Mouse (Mus musculus) erythroblast, embryonic 14.5 days (primary cell): ENCODE measurements around the gene Hoxb3. TPM values are rescaled to one million over a fixed set of nuclear protein-coding genes. Genes with fewer than 3 reads are reported as not detected.

Experiments
- H3K27me3 ChIP-seq: 2 replicates; pipeline ENCODE4 v1.6.1; 2012; ENCODE audit warnings: inconsistent platforms; ENCODE audit not compliant: control insufficient read depth
- H3K36me3 ChIP-seq: 2 replicates; pipeline ENCODE4 v1.6.1; 2012; ENCODE audit warnings: mild to moderate bottlenecking, inconsistent platforms; ENCODE audit not compliant: control insufficient read depth
- H3K4me1 ChIP-seq: 2 replicates; pipeline ENCODE4 v1.6.1; 2012; ENCODE audit warnings: inconsistent platforms; ENCODE audit not compliant: control insufficient read depth
- H3K4me3 ChIP-seq: replicated peaks from 2 replicates; pipeline ENCODE3; 2012; ENCODE audit warnings: moderate library complexity, mild to moderate bottlenecking, inconsistent platforms
- H3K9me3 ChIP-seq: 2 replicates; pipeline ENCODE4 v1.6.1; 2012; ENCODE audit warnings: low read length, inconsistent platforms, mixed read lengths; ENCODE audit not compliant: control insufficient read depth
- GATA1 ChIP-seq: IDR thresholded peaks from 2 replicates; pipeline ENCODE4 v1.6.1; 2012; ENCODE audit warnings: low read length, inconsistent platforms, mixed read lengths
- TAL1 ChIP-seq: IDR thresholded peaks from 3 replicates; pipeline ENCODE4 v1.6.1; 2012; ENCODE audit warnings: low read length, inconsistent platforms, mixed read lengths
- polyA plus RNA-seq: library from polyadenylated mRNA; stranded (reverse); fragments of >175 nt; gene quantifications from 2 replicates; pipeline ENCODE4 v1.2.3, GENCODE M21; 2012

Gene Hoxb3
- 0.01 TPM in 1 of 2 replicates, not detected in the other for polyA plus RNA-seq

GRCm38 (mm10) chr11:96323154-96323553, at the start of gene Hoxb3:
Hoxb3 (plus strand) TSS chr11:96323326.
- Histone ChIP-seq H3K4me3 (no peak within 1 kb of the TSS), H3K36me3 (no peaks in the 10 kb centered on the region), H3K9me3 (no peaks in the 10 kb centered on the region), H3K4me1 (no peaks in the 10 kb centered on the region), H3K27me3 (peaks cover 96% of the 10 kb centered on the region)
- TF ChIP-seq GATA1 = no peak
- no peak for TF ChIP-seq TAL1

- no peaks in the 10 kb centered on the region for H3K36me3 ChIP-seq
- no peaks in the 10 kb centered on the region for H3K4me1 ChIP-seq
- no peaks in the 10 kb centered on the region for H3K9me3 ChIP-seq
- H3K27me3 ChIP-seq = peaks cover 100% of the 10 kb centered on the region
- no peak overlapping the region for H3K4me3 ChIP-seq
- TF ChIP-seq TAL1 (no peak), GATA1 (no peak)
These were observed 48.7 kb upstream of the Hoxb3 start for GRCm38 (mm10) chr11:96274428-96274827.

- Histone ChIP-seq H3K36me3 (no peaks in the 10 kb centered on the region), H3K27me3 (peaks cover 100% of the 10 kb centered on the region), H3K4me3 (no peak overlapping the region), H3K4me1 (no peaks in the 10 kb centered on the region), H3K9me3 (no peaks in the 10 kb centered on the region)
- TF ChIP-seq GATA1 (no peak), TAL1 (no peak)
These were observed 47.2 kb upstream of the Hoxb3 start for GRCm38 (mm10) chr11:96275896-96276295.

- H3K27me3 ChIP-seq = peaks cover 100% of the 10 kb centered on the region
These were observed 45.7 kb upstream of the Hoxb3 start for GRCm38 (mm10) chr11:96277151-96278044.

GRCm38 (mm10) chr11:96278324-96278723, 44.8 kb upstream of the Hoxb3 start:
- no peak overlapping the region for H3K4me3 ChIP-seq
- H3K9me3 ChIP-seq = peaks cover 2% of the 10 kb centered on the region; the same call in 1 of the 2 replicates
- no peaks in the 10 kb centered on the region for H3K4me1 ChIP-seq
- no peaks in the 10 kb centered on the region for H3K36me3 ChIP-seq
- TF ChIP-seq TAL1 (no peak), GATA1 (no peak)
- peaks cover 100% of the 10 kb centered on the region for H3K27me3 ChIP-seq

More at GRCm38 (mm10) chr11:96277151-96278044, 45.7 kb upstream of the Hoxb3 start:
- Histone ChIP-seq H3K4me1 (no peaks in the 10 kb centered on the region), H3K9me3 (no peaks in the 10 kb centered on the region), H3K4me3 (no peak overlapping the region), H3K36me3 (no peaks in the 10 kb centered on the region)
- TF ChIP-seq TAL1 (no peak), GATA1 (no peak)

GRCm38 (mm10) chr11:96278773-96279172, 44.4 kb upstream of the Hoxb3 start:
- Histone ChIP-seq H3K27me3 (peaks cover 100% of the 10 kb centered on the region), H3K36me3 (no peaks in the 10 kb centered on the region), H3K4me3 (no peak overlapping the region), H3K4me1 (no peaks in the 10 kb centered on the region), H3K9me3 (peaks cover 2% of the 10 kb centered on the region; the same call in 1 of the 2 replicates)
- TF ChIP-seq GATA1 = no peak
- no peak for TF ChIP-seq TAL1

- Histone ChIP-seq H3K4me3 (no peak overlapping the region), H3K4me1 (no peaks in the 10 kb centered on the region), H3K9me3 (peaks cover 2% of the 10 kb centered on the region; the same call in 1 of the 2 replicates), H3K36me3 (no peaks in the 10 kb centered on the region), H3K27me3 (peaks cover 100% of the 10 kb centered on the region)
- TF ChIP-seq GATA1 (no peak), TAL1 (no peak)
These were observed 43.5 kb upstream of the Hoxb3 start for GRCm38 (mm10) chr11:96279421-96280233.

- H3K27me3 ChIP-seq = peaks cover 100% of the 10 kb centered on the region
- H3K9me3 ChIP-seq = peaks cover 2% of the 10 kb centered on the region; the same call in 1 of the 2 replicates
- no peaks in the 10 kb centered on the region for H3K4me1 ChIP-seq
- TF ChIP-seq TAL1 = no peak
- no peak for TF ChIP-seq GATA1
- H3K4me3 ChIP-seq = no peak overlapping the region
- H3K36me3 ChIP-seq = no peaks in the 10 kb centered on the region
These were observed 42.4 kb upstream of the Hoxb3 start for GRCm38 (mm10) chr11:96280399-96281378.
